Mouse (Mus musculus) olfactory bulb, adult 2 months (tissue): ENCODE measurements around the gene Gabrg3. TPM values are rescaled to one million over a fixed set of nuclear protein-coding genes. Genes with fewer than 3 reads are reported as not detected.
A peak's percentile ranks its signal among the peaks of the same experiment; 100 is the strongest.

Experiments
- H3K27ac ChIP-seq: fragments of 200-500 bp; 2 replicates; pipeline ENCODE4 v1.5.1; 2012; ENCODE audit warnings: low read depth, low read length; ENCODE audit not compliant: insufficient read depth
- H3K4me1 ChIP-seq: fragments of 200-500 bp; 2 replicates; pipeline ENCODE4 v1.6.1; 2012; ENCODE audit warnings: low read length; ENCODE audit not compliant: control insufficient read depth, insufficient read depth
- H3K4me3 ChIP-seq: fragments of 200-500 bp; 2 replicates; pipeline ENCODE4 v1.5.1; 2012; ENCODE audit warnings: mild to moderate bottlenecking, low read depth, low read length, moderate library complexity; ENCODE audit not compliant: insufficient read depth
- CTCF ChIP-seq: fragments of 200-500 bp; IDR thresholded peaks from 2 replicates; pipeline ENCODE4 v1.5.1; 2012; ENCODE audit warnings: low read depth, mild to moderate bottlenecking, low read length, moderate library complexity; ENCODE audit not compliant: insufficient read depth
- POLR2A ChIP-seq: fragments of 200-500 bp; IDR thresholded peaks from 2 replicates; pipeline ENCODE4 v1.6.1; 2012; ENCODE audit warnings: mild to moderate bottlenecking, low read depth, low read length, moderate library complexity; ENCODE audit not compliant: insufficient read depth
- WGBS: fragments of 180-500 bp; shearing (Covaris S2); methylation state at CpG from one replicate; pipeline ENCODE4 v1.1.7; 2018; 5-methylcytosine and 5-hydroxymethylcytosine counted together
- polyA plus RNA-seq: library from polyadenylated mRNA; stranded (reverse); fragments of >200 nt; gene quantifications from 2 replicates; pipeline ENCODE4 v1.2.4, GENCODE M21; 2012; ENCODE audit warnings: low replicate concordance; ENCODE audit not compliant: missing spikeins, insufficient read depth, insufficient read length

The Gabrg3 gene
- polyA plus RNA-seq, 1 experiment, result not detected

- Histone ChIP-seq H3K4me1 (peaks cover 2% of the 10 kb centered on the region; the same call in 1 of the 2 replicates), H3K4me3 (no peak overlapping the region), H3K27ac (no peak overlapping the region)
- TF ChIP-seq POLR2A (no peak), CTCF (no peak)
- 65% methylated on average over 5 of the region's 5 CpGs for WGBS
These were observed 236.2 kb downstream of the Gabrg3 start for GRCm38 (mm10) chr7:57150768-57151167.

- Histone ChIP-seq H3K27ac (no peak overlapping the region), H3K4me1 (no peaks in the 10 kb centered on the region), H3K4me3 (no peak overlapping the region)
- WGBS, result 85% methylated on average over 4 of the region's 4 CpGs
- TF ChIP-seq POLR2A (no peak), CTCF (no peak)
These were observed 248.8 kb downstream of the Gabrg3 start for GRCm38 (mm10) chr7:57138072-57138704.

GRCm38 (mm10) chr7:57133009-57133408 lies 254.0 kb downstream of the Gabrg3 start:
- WGBS, result 68% methylated on average over 4 of the region's 4 CpGs
- H3K4me1 ChIP-seq, result peaks cover 4% of the 10 kb centered on the region
- H3K4me3 ChIP-seq, result no peak overlapping the region
- 0 out of 2 replicates have a peak overlapping the region, but pooled peaks have one; percentile 11 for H3K27ac ChIP-seq
- TF ChIP-seq CTCF, result no peak
- no peak for TF ChIP-seq POLR2A

- WGBS, result 49% methylated on average over 2 of the region's 2 CpGs
- 0 out of 2 replicates have a peak overlapping the region, but pooled peaks have one; percentile 11 for H3K27ac ChIP-seq
These were observed 254.5 kb downstream of the Gabrg3 start for GRCm38 (mm10) chr7:57132471-57132870.

GRCm38 (mm10) chr7:57100065-57100464 lies 286.9 kb downstream of the Gabrg3 start:
- Histone ChIP-seq H3K27ac (no peak overlapping the region), H3K4me1 (no peaks in the 10 kb centered on the region), H3K4me3 (no peak overlapping the region)
- 84% methylated on average over 3 of the region's 3 CpGs for WGBS
- TF ChIP-seq CTCF, result no peak
- no peak for TF ChIP-seq POLR2A

More at GRCm38 (mm10) chr7:57132471-57132870, 254.5 kb downstream of the Gabrg3 start:
- Histone ChIP-seq H3K4me3 (no peak overlapping the region), H3K4me1 (peaks cover 4% of the 10 kb centered on the region)
- TF ChIP-seq POLR2A, result no peak

- WGBS, result 61% methylated on average over 3 of the region's 3 CpGs
- Histone ChIP-seq H3K4me1 (no peaks in the 10 kb centered on the region), H3K27ac (no peak overlapping the region), H3K4me3 (no peak overlapping the region)
- TF ChIP-seq CTCF, result no peak
- no peak for TF ChIP-seq POLR2A
These were observed 304.9 kb downstream of the Gabrg3 start for GRCm38 (mm10) chr7:57082071-57082470.

GRCm38 (mm10) chr7:57071435-57072160 lies 315.4 kb downstream of the Gabrg3 start:
- 96% methylated on average over 2 of the region's 2 CpGs for WGBS
- Histone ChIP-seq H3K27ac (no peak overlapping the region), H3K4me1 (no peaks in the 10 kb centered on the region), H3K4me3 (no peak overlapping the region)
- TF ChIP-seq CTCF, result no peak
- TF ChIP-seq POLR2A, result no peak

DNA sequence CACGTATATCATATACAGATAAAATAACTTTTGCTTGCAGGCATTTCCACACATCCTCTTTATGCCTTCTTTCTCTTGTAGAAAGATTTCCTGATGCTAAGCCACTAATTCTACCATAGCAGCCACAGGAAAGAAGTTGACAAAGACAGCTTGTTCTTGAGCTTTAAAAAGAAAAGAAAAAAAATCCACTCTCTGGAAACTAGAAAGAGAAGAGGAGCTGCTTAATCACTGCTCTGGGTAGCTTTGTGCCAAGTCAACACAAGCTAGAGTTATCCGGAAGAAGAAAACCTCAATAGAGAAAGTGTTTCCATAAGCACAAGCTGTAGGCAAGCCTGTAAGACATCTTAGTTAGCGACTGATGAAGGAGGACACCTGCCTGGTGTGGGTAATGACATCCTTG lies 321.6 kb downstream of the Gabrg3 start:
- TF ChIP-seq CTCF, result no peak
- no peak for TF ChIP-seq POLR2A

GRCm38 (mm10) chr7:57050906-57051635 lies 335.9 kb downstream of the Gabrg3 start:
- no peak overlapping the region for H3K27ac ChIP-seq

More for the DNA sequence above, 321.6 kb downstream of the Gabrg3 start:
- Histone ChIP-seq H3K4me3 (no peak overlapping the region), H3K4me1 (peaks cover 3% of the 10 kb centered on the region; the same call in 1 of the 2 replicates), H3K27ac (no peak overlapping the region)
- 51% methylated on average over 3 of the region's 3 CpGs for WGBS

More at GRCm38 (mm10) chr7:57050906-57051635, 335.9 kb downstream of the Gabrg3 start:
- Histone ChIP-seq H3K4me1 (no peaks in the 10 kb centered on the region), H3K4me3 (no peak overlapping the region)
- no peak for TF ChIP-seq CTCF
- no peak for TF ChIP-seq POLR2A
- WGBS, result 47% methylated on average over 1 of the region's 1 CpGs
